Mouse (Mus musculus): ENCODE data around the gene Gpr179. TPM values are rescaled to one million over a fixed set of nuclear protein-coding genes. Genes with fewer than 3 reads are reported as not detected.
"Not testable (repeated sequence)": the region's sequence is repeated elsewhere in the genome, so short reads cannot be mapped to it uniquely, and the experiment has no call there.

Gpr179 gene
- polyA plus RNA-seq, 1 experiment from 2014 or later = 0.15 TPM

- ATAC-seq (ENCODE audit: insufficient number of reproducible peaks, insufficient read depth, low FRiP score, low TSS enrichment, low read depth) = peak; percentile 91
- Histone ChIP-seq H3K27ac (peak within 1 kb of the TSS; percentile 73), H3K4me1 (peaks cover 14% of the 10 kb centered on the region), H3K27me3 (no peaks in the 10 kb centered on the region), H3K36me3 (peaks cover 6% of the 10 kb centered on the region; the same call in 1 of the 2 replicates), H3K4me3 (peak within 1 kb of the TSS; percentile 58), H3K4me2 (peak within 1 kb of the TSS; percentile 61), H3K9me3 (no peaks in the 10 kb centered on the region), H3K9ac (peak within 1 kb of the TSS; percentile 74)
- WGBS = under 1% methylated on average over 50 of the region's 50 CpGs
Observed at GRCm38 (mm10) chr11:97315504-97316503, 36.1 kb downstream of the Gpr179 start, which contains the start of gene Mrpl45. Gene Mrpl45, plus strand, starts transcription at chr11:97315716.

GRCm38 (mm10) chr11:97314751-97315503 is 37.0 kb downstream of the Gpr179 start:
- Histone ChIP-seq H3K27ac (no peak overlapping the region), H3K27me3 (no peaks in the 10 kb centered on the region), H3K4me3 (peak overlapping the region; percentile 58)

GRCm38 (mm10) chr11:97314110-97314509 is 37.8 kb downstream of the Gpr179 start:
- no peaks in the 10 kb centered on the region for H3K27me3 ChIP-seq
- no peaks in the 10 kb centered on the region; the same call in 1 of the 2 replicates for H3K36me3 ChIP-seq
- H3K27ac ChIP-seq = no peak overlapping the region
- H3K9me3 ChIP-seq = no peaks in the 10 kb centered on the region
- H3K4me3 ChIP-seq = no peak overlapping the region
- no peak overlapping the region for H3K4me2 ChIP-seq
- H3K9ac ChIP-seq = no peak overlapping the region
- no peak for ATAC-seq (ENCODE audit: insufficient number of reproducible peaks, insufficient read depth, low FRiP score, low TSS enrichment, low read depth)
- 95% methylated on average over 3 of the region's 3 CpGs for WGBS
- peaks cover 28% of the 10 kb centered on the region for H3K4me1 ChIP-seq

More at GRCm38 (mm10) chr11:97314751-97315503, 37.0 kb downstream of the Gpr179 start:
- 47% methylated on average over 8 of the region's 8 CpGs for WGBS
- Histone ChIP-seq H3K9me3 (no peaks in the 10 kb centered on the region), H3K9ac (0 out of 2 replicates have a peak overlapping the region, but pooled peaks have one; percentile 74), H3K4me1 (peaks cover 20% of the 10 kb centered on the region), H3K36me3 (peaks cover 3% of the 10 kb centered on the region; the same call in 1 of the 2 replicates), H3K4me2 (peak overlapping the region; percentile 61)
- no peak for ATAC-seq (ENCODE audit: insufficient number of reproducible peaks, insufficient read depth, low FRiP score, low TSS enrichment, low read depth)

- not testable (repeated sequence) for ATAC-seq (ENCODE audit: insufficient number of reproducible peaks, insufficient read depth, low FRiP score, low TSS enrichment, low read depth); H3K27ac ChIP-seq; H3K4me2 ChIP-seq; H3K4me3 ChIP-seq; H3K36me3 ChIP-seq; H3K9ac ChIP-seq; H3K27me3 ChIP-seq; H3K9me3 ChIP-seq
- 94% methylated on average over 1 of the region's 1 CpGs for WGBS
- peaks cover 28% of the 10 kb centered on the region for H3K4me1 ChIP-seq
Observed at GRCm38 (mm10) chr11:97312871-97313270, 39.0 kb downstream of the Gpr179 start.

GRCm38 (mm10) chr11:97310895-97311631 is 40.8 kb downstream of the Gpr179 start:
- no peaks in the 10 kb centered on the region for H3K36me3 ChIP-seq

GRCm38 (mm10) chr11:97309911-97310571 is 41.8 kb downstream of the Gpr179 start:
- H3K27ac ChIP-seq = peak overlapping the region; percentile 73
- peak overlapping the region; percentile 69 for H3K9ac ChIP-seq
- no peaks in the 10 kb centered on the region for H3K9me3 ChIP-seq
- peak; percentile 73; the same call in 1 of the 2 replicates for ATAC-seq (ENCODE audit: insufficient number of reproducible peaks, insufficient read depth, low FRiP score, low TSS enrichment, low read depth)
- peaks cover 23% of the 10 kb centered on the region for H3K4me1 ChIP-seq
- H3K36me3 ChIP-seq = no peaks in the 10 kb centered on the region
- no peaks in the 10 kb centered on the region for H3K27me3 ChIP-seq
- under 1% methylated on average over 25 of the region's 25 CpGs for WGBS
- peak overlapping the region; percentile 78 for H3K4me2 ChIP-seq
- H3K4me3 ChIP-seq = peak overlapping the region; percentile 39

More at GRCm38 (mm10) chr11:97310895-97311631, 40.8 kb downstream of the Gpr179 start:
- H3K27ac ChIP-seq = peak overlapping the region; percentile 79
- H3K27me3 ChIP-seq = no peaks in the 10 kb centered on the region
- H3K9me3 ChIP-seq = no peaks in the 10 kb centered on the region
- peak overlapping the region; percentile 66 for H3K9ac ChIP-seq
- peaks cover 23% of the 10 kb centered on the region for H3K4me1 ChIP-seq
- WGBS = under 1% methylated on average over 18 of the region's 18 CpGs
- peak overlapping the region; percentile 78 for H3K4me2 ChIP-seq
- ATAC-seq (ENCODE audit: insufficient number of reproducible peaks, insufficient read depth, low FRiP score, low TSS enrichment, low read depth) = no peak
- peak overlapping the region; percentile 39 for H3K4me3 ChIP-seq

GRCm38 (mm10) chr11:97309451-97309836 is 42.4 kb downstream of the Gpr179 start:
- Histone ChIP-seq H3K9me3 (no peaks in the 10 kb centered on the region), H3K27me3 (no peaks in the 10 kb centered on the region), H3K4me2 (peak overlapping the region; percentile 78), H3K4me3 (peak overlapping the region; percentile 39), H3K36me3 (no peaks in the 10 kb centered on the region), H3K9ac (peak overlapping the region; percentile 69), H3K27ac (peak overlapping the region; percentile 73), H3K4me1 (peaks cover 23% of the 10 kb centered on the region)
- no peak for ATAC-seq (ENCODE audit: insufficient number of reproducible peaks, insufficient read depth, low FRiP score, low TSS enrichment, low read depth)
- WGBS = 2% methylated on average over 9 of the region's 9 CpGs

- Histone ChIP-seq H3K9me3 (no peaks in the 10 kb centered on the region), H3K36me3 (no peaks in the 10 kb centered on the region), H3K4me3 (peak overlapping the region; percentile 39), H3K27me3 (no peaks in the 10 kb centered on the region), H3K27ac (peak overlapping the region; percentile 73; the same call in 1 of the 2 replicates), H3K4me2 (peak overlapping the region; percentile 78), H3K4me1 (peaks cover 23% of the 10 kb centered on the region), H3K9ac (peak overlapping the region; percentile 69; the same call in 1 of the 2 replicates)
- no peak for ATAC-seq (ENCODE audit: insufficient number of reproducible peaks, insufficient read depth, low FRiP score, low TSS enrichment, low read depth)
- 43% methylated on average over 3 of the region's 3 CpGs for WGBS
Observed at GRCm38 (mm10) chr11:97308806-97309450, 42.9 kb downstream of the Gpr179 start.

GRCm38 (mm10) chr11:97307294-97308069 is 44.4 kb downstream of the Gpr179 start:
- no peaks in the 10 kb centered on the region for H3K36me3 ChIP-seq
- H3K4me3 ChIP-seq = no peak overlapping the region
- no peak overlapping the region for H3K9ac ChIP-seq
- no peaks in the 10 kb centered on the region for H3K27me3 ChIP-seq
- 90% methylated on average over 11 of the region's 11 CpGs for WGBS
- H3K4me1 ChIP-seq = peaks cover 23% of the 10 kb centered on the region
- no peak overlapping the region for H3K27ac ChIP-seq
- ATAC-seq (ENCODE audit: insufficient number of reproducible peaks, insufficient read depth, low FRiP score, low TSS enrichment, low read depth) = no peak
- no peak overlapping the region for H3K4me2 ChIP-seq
- no peaks in the 10 kb centered on the region for H3K9me3 ChIP-seq

All from embryonic facial prominence, embryonic 13.5 days (tissue).